Mouse (Mus musculus) heart, embryonic 16.5 days (tissue): Measurements from ENCODE around the gene Gpr162. TPM values are rescaled to one million over a fixed set of nuclear protein-coding genes. Genes with fewer than 3 reads are reported as not detected.
"Not testable (repeated sequence)": the region's sequence is repeated elsewhere in the genome, so short reads cannot be mapped to it uniquely, and the experiment has no call there.

Experiments
- ATAC-seq: fragments of 200-750 bp; cut with Nextera tagmentation; replicated peaks from 2 replicates; pipeline ENCODE4 v1.8.0; 2017; ENCODE audit warnings: moderate number of reproducible peaks; ENCODE audit not compliant: insufficient read depth, low FRiP score; ENCODE audit errors: extremely low read depth
- H3K27ac ChIP-seq: fragments of 300-500 bp; sonication (generic); 2 replicates; pipeline ENCODE4 v1.5.1; 2014; ENCODE audit warnings: mild to moderate bottlenecking, low read length, control low read depth, moderate library complexity
- H3K27me3 ChIP-seq: fragments of 300-500 bp; sonication (generic); 2 replicates; pipeline ENCODE4 v1.6.1; 2014; ENCODE audit warnings: low read length, mixed read lengths; ENCODE audit not compliant: control insufficient read depth, insufficient read depth
- H3K36me3 ChIP-seq: fragments of 300-500 bp; sonication (generic); 2 replicates; pipeline ENCODE4 v1.6.1; 2014; ENCODE audit not compliant: control insufficient read depth, insufficient read depth
- H3K4me1 ChIP-seq: fragments of 300-500 bp; sonication (generic); 2 replicates; pipeline ENCODE4 v1.6.1; 2014; ENCODE audit warnings: low read length, mixed read lengths; ENCODE audit not compliant: control insufficient read depth, insufficient read depth
- H3K4me2 ChIP-seq: fragments of 300-500 bp; sonication (generic); 2 replicates; pipeline ENCODE4 v1.6.1; 2014; ENCODE audit warnings: low read depth, mild to moderate bottlenecking, control low read depth, low read length
- H3K4me3 ChIP-seq: fragments of 300-500 bp; sonication (generic); 2 replicates; pipeline ENCODE4 v1.5.1; 2014; ENCODE audit warnings: mild to moderate bottlenecking, control low read depth, low read length
- H3K9ac ChIP-seq: fragments of 300-500 bp; sonication (generic); 2 replicates; pipeline ENCODE4 v1.6.1; 2014; ENCODE audit warnings: low read length, control low read depth
- H3K9me3 ChIP-seq: fragments of 300-500 bp; sonication (generic); replicated peaks from 2 replicates; pipeline ENCODE4 v1.6.1; 2016; ENCODE audit warnings: low read length; ENCODE audit not compliant: control insufficient read depth
- WGBS: fragments of 180-500 bp; shearing (Covaris S2); extraction: QIAGEN DNeasy Blood & Tissue Kit; methylation state at CpG from one replicate; pipeline ENCODE4 v1.1.7; 2014; 5-methylcytosine and 5-hydroxymethylcytosine counted together
- polyA plus RNA-seq: library from polyadenylated mRNA; unstranded; fragments of >200 nt; fragmentation: Nextera tagmentation; extraction: Ambion mirVana; gene quantifications from 2 replicates; pipeline ENCODE4 v1.2.1, GENCODE M21; 2015

Gene Gpr162
- polyA plus RNA-seq, 1 experiment from 2014 or later, result 2.7 TPM

GRCm38 (mm10) chr6:124834512-124835081 is 29.2 kb downstream of the Gpr162 start:
- Histone ChIP-seq H3K27me3 (no peaks in the 10 kb centered on the region), H3K4me3 (no peak overlapping the region), H3K36me3 (peaks cover 13% of the 10 kb centered on the region; the same call in 1 of the 2 replicates), H3K9me3 (no peaks in the 10 kb centered on the region), H3K9ac (no peak overlapping the region), H3K4me1 (peaks cover 15% of the 10 kb centered on the region), H3K27ac (no peak overlapping the region), H3K4me2 (no peak overlapping the region)
- 78% methylated on average over 6 of the region's 6 CpGs for WGBS
- ATAC-seq, result no peak

- H3K27ac ChIP-seq, result no peak overlapping the region
- H3K9me3 ChIP-seq, result no peaks in the 10 kb centered on the region
- H3K27me3 ChIP-seq, result no peaks in the 10 kb centered on the region
- H3K4me2 ChIP-seq, result no peak overlapping the region
- peaks cover 13% of the 10 kb centered on the region; the same call in 1 of the 2 replicates for H3K36me3 ChIP-seq
- peaks cover 23% of the 10 kb centered on the region for H3K4me1 ChIP-seq
- no peak for ATAC-seq
- no peak overlapping the region for H3K4me3 ChIP-seq
- 96% methylated on average over 8 of the region's 8 CpGs for WGBS
- H3K9ac ChIP-seq, result no peak overlapping the region
Observed at GRCm38 (mm10) chr6:124831649-124832048, 32.1 kb downstream of the Gpr162 start.

GRCm38 (mm10) chr6:124831199-124831598 is 32.6 kb downstream of the Gpr162 start:
- not testable (repeated sequence) for H3K27ac ChIP-seq, H3K9me3 ChIP-seq, ATAC-seq, H3K27me3 ChIP-seq, H3K9ac ChIP-seq
- WGBS, result 94% methylated on average over 4 of the region's 4 CpGs
- H3K4me3 ChIP-seq, result peak overlapping the region; percentile 15
- peaks cover 21% of the 10 kb centered on the region for H3K4me1 ChIP-seq
- peaks cover 14% of the 10 kb centered on the region; the same call in 1 of the 2 replicates for H3K36me3 ChIP-seq
- peak overlapping the region; percentile 92 for H3K4me2 ChIP-seq

GRCm38 (mm10) chr6:124829799-124830700 is 33.7 kb downstream of the Gpr162 start:
- H3K9me3 ChIP-seq, result no peaks in the 10 kb centered on the region
- H3K9ac ChIP-seq, result peak overlapping the region; percentile 83
- H3K4me2 ChIP-seq, result peak overlapping the region; percentile 92
- H3K27me3 ChIP-seq, result no peaks in the 10 kb centered on the region
- H3K4me1 ChIP-seq, result peaks cover 20% of the 10 kb centered on the region
- H3K36me3 ChIP-seq, result peaks cover 24% of the 10 kb centered on the region; the same call in 1 of the 2 replicates
- under 1% methylated on average over 38 of the region's 38 CpGs for WGBS
- ATAC-seq, result peak; percentile 84
- peak overlapping the region; percentile 80 for H3K4me3 ChIP-seq
- H3K27ac ChIP-seq, result peak overlapping the region; percentile 98

- Histone ChIP-seq H3K4me2 (peak within 1 kb of the TSS; percentile 95), H3K4me1 (peaks cover 20% of the 10 kb centered on the region), H3K9me3 (no peaks in the 10 kb centered on the region), H3K4me3 (peak within 1 kb of the TSS; percentile 80), H3K9ac (peak within 1 kb of the TSS; percentile 83), H3K36me3 (peaks cover 28% of the 10 kb centered on the region), H3K27ac (peak within 1 kb of the TSS; percentile 98), H3K27me3 (no peaks in the 10 kb centered on the region)
- WGBS, result under 1% methylated on average over 55 of the region's 55 CpGs
- ATAC-seq, result peak; percentile 91
Observed at GRCm38 (mm10) chr6:124828868-124829798, 34.6 kb downstream of the Gpr162 start, which contains the start of the genes Usp5 and Cdca3. Gene Usp5 (minus strand): TSS chr6:124829484. Gene Cdca3 (plus strand): TSS chr6:124829547.

GRCm38 (mm10) chr6:124828101-124828592 is 35.6 kb downstream of the Gpr162 start:
- no peak for ATAC-seq
- Histone ChIP-seq H3K4me3 (peak overlapping the region; percentile 80), H3K4me2 (peak overlapping the region; percentile 95), H3K4me1 (peaks cover 20% of the 10 kb centered on the region), H3K27ac (peak overlapping the region; percentile 61), H3K9me3 (no peaks in the 10 kb centered on the region), H3K27me3 (no peaks in the 10 kb centered on the region), H3K9ac (peak overlapping the region; percentile 72), H3K36me3 (peaks cover 37% of the 10 kb centered on the region)
- 21% methylated on average over 10 of the region's 10 CpGs for WGBS

- ATAC-seq, result no peak
- H3K4me3 ChIP-seq, result no peak overlapping the region
- no peaks in the 10 kb centered on the region for H3K9me3 ChIP-seq
- no peaks in the 10 kb centered on the region for H3K27me3 ChIP-seq
- WGBS, result 74% methylated on average over 4 of the region's 4 CpGs
- peaks cover 83% of the 10 kb centered on the region for H3K36me3 ChIP-seq
- no peak overlapping the region for H3K4me2 ChIP-seq
- H3K9ac ChIP-seq, result no peak overlapping the region
- H3K4me1 ChIP-seq, result no peaks in the 10 kb centered on the region
- H3K27ac ChIP-seq, result peak overlapping the region; percentile 56
Observed at GRCm38 (mm10) chr6:124822049-124822448, 41.7 kb downstream of the Gpr162 start.

GRCm38 (mm10) chr6:124820891-124821290 is 42.9 kb downstream of the Gpr162 start:
- H3K36me3 ChIP-seq, result peaks cover 88% of the 10 kb centered on the region
- H3K27ac ChIP-seq, result no peak overlapping the region
- no peak overlapping the region for H3K9ac ChIP-seq
- no peak overlapping the region for H3K4me2 ChIP-seq
- no peaks in the 10 kb centered on the region for H3K27me3 ChIP-seq
- H3K4me1 ChIP-seq, result no peaks in the 10 kb centered on the region
- no peak overlapping the region for H3K4me3 ChIP-seq
- WGBS, result 91% methylated on average over 5 of the region's 5 CpGs
- H3K9me3 ChIP-seq, result no peaks in the 10 kb centered on the region
- no peak for ATAC-seq
